Mouse (Mus musculus): ENCODE measurements around the gene Mthfd1l.

GRCm38 (mm10) chr10:3940596-3940975 is 32.3 kb upstream of the Mthfd1l start:
- TF ChIP-seq CTCF (IDR thresholded peaks at IDR 0.05; ENCODE audit: low read depth) (no peak), EP300 (IDR thresholded peaks at IDR 0.05; ENCODE audit: low read depth) (no peak)
